Mouse (Mus musculus) kidney, adult 2 months (tissue): ENCODE data around the gene Gpr137.

Experiments used
- CTCF ChIP-seq: fragments of 200-500 bp; conservative IDR thresholded peaks from 2 replicates; pipeline ENCODE4 v1.5.1; 2011; ENCODE audit warnings: low read depth, mild to moderate bottlenecking, control low read depth, low read length, moderate library complexity, mixed read lengths; ENCODE audit not compliant: insufficient read depth, insufficient read length
- POLR2A ChIP-seq: fragments of 200-500 bp; IDR thresholded peaks from one replicate; pipeline ENCODE4 v1.6.1; 2011; ENCODE audit warnings: low read depth, low read length, control low read depth

DNA sequence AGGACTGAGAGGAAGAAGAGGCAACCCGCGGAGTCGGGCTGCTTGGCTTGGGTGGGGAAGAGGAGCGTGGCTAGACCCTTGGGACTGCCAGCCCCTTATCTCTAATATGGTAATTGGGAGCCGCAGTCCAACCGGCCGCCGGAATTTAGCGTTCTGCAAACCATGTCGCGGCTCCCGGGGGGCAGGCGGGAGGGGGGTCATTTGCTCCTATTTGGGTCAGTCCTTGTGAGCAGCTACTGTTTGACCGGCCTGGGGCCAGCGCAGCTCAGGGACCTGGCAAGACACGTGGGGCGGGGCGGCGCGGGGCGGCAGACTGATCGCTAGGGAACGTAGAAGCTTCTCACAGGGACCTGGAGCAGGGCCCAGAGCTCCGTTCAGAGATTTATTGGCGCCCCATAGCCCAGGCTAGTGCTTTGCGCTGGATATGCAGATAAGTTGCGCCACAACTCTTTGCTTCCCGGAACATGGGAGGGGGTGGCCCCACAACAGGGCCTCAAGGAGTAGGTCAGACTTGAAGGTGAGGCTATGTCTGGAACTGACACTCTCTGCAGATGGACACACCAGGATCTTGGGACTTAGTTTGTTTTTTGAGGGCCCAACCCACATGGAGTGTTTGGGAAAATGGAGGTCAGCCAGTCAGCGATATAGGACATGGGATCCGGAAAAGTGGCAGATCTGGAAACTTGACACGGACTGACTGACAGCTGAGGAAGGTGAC, 9.9 kb upstream of the Gpr137 start:
- TF ChIP-seq POLR2A = no peak
- no peak for TF ChIP-seq CTCF
